Mouse (Mus musculus) CD4-positive, CD25-positive, alpha-beta regulatory T cell, adult 4 months (primary cell): ENCODE measurements around the gene Spata22. TPM values are rescaled to one million over a fixed set of nuclear protein-coding genes. Genes with fewer than 3 reads are reported as not detected.
"Not testable (repeated sequence)": the region's sequence is repeated elsewhere in the genome, so short reads cannot be mapped to it uniquely, and the experiment has no call there.

Experiments used
- ATAC-seq: one replicate; pipeline ENCODE4 v1.8.0; 2017
- polyA plus RNA-seq, 2 experiments: library from polyadenylated mRNA; unstranded; fragments of 100-300 nt; shearing (Covaris generic); gene quantifications; one replicate each; pipeline ENCODE4 v1.2.1; 2017

The Spata22 gene
- polyA plus RNA-seq = not detected

DNA sequence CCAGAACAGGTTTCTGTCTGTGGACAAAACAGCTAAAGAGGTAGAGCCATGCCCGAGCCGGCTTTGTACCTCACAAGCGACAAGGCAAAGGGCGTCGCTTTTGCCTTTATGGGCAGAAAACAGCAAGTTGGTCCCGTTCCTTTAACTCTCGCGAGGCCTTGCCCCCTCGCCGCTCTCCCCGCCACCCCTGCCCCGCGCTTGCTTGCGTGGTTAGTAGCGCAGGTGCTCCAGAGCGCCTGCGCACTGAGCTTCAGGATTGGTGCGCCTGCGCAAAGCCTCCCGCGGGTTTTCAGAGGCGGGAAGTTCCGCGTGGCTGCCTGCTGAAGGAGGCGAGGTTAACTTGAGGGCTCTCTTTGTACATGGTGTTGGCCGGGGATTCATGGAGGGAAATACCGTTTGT is at the start of gene Spata22, which contains the start of the genes Aspa and Gm49340:
Spata22 (plus strand) TSS at position 300 of the 400 bp plus-strand sequence.
Aspa (minus strand) TSS at position 155 of the 400 bp plus-strand sequence.
Gm49340 (plus strand) TSS at position 300 of the 400 bp plus-strand sequence.
- no peak for ATAC-seq

DNA sequence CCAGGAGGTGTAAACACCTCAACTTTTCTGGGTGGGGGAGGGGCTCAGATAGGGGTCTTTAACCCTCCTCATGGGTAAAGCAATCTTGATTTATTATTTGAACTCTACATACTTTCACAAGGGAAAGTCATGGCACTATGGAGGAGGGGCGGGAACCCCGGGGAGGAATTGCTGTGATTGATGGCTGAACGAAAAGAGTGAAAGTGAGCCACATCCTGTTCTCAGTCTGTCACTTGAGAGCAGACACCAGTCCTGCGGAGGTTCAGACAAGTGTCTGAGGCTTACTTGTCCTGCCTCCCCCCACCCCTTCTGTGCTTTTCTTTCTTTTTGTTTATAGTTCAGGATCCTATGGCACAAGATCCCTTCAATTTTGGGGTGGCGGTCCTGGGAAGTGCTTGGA is 48.8 kb upstream of the Spata22 start:
- ATAC-seq = peak; percentile 70

DNA sequence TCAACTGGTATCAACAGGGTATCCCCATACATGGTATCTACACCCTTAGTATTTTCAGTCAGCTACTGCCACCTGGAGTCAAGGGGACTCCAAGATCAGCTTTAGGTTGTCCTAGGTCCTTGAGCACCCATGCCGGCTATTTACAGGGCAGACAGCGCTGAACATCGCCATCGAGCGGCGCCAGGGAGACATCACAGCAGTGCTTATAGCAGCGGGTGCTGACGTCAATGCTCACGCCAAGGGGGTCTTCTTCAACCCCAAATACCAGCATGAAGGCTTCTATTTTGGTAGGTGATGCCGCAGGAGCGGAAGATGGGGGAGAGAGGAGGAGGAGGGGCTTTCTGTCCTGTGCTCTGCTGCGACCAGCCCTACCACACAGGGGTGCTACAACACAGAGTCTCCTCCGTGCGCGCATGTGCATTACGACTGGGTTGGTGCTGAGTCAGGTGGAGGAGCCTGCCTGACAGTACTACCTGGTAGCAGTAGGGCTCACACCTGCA is 48.0 kb upstream of the Spata22 start:
- peak; percentile 67 for ATAC-seq

DNA sequence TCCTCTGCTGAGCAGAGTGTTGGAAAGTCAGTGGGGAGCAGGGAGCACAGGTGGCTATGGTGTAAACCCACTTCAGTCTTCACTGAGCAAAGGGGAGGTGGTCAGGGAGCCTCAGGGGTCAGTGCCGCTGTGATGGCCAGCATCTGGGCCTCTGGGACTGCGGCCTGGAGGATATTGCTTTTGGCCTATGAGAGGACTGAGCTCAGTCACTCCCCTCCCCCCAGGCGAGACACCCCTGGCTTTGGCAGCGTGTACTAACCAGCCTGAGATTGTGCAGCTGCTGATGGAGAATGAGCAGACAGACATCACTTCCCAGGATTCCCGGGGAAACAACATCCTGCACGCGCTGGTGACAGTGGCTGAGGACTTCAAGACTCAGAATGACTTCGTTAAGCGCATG is 46.2 kb upstream of the Spata22 start:
- no peak for ATAC-seq

DNA sequence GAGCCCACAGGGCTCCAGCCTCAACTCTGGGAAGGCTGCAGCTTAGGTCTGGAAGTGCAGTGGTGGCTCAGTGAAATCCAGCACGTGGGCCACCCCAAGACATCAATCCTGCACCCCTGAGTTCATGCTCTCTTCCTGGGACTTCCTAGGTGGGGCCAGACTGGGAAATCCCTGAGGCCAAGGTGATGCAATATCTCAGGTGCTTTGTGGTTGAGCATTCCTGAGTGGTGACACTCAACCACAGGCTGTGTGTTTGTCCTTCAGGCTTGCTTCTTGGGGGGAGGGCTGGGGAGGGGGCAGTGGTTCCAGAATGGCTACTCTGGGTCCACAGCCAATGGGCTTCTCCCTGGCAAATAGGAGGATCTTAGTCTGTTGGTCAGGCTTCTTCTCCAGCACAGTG is 45.6 kb upstream of the Spata22 start:
- no peak for ATAC-seq

DNA sequence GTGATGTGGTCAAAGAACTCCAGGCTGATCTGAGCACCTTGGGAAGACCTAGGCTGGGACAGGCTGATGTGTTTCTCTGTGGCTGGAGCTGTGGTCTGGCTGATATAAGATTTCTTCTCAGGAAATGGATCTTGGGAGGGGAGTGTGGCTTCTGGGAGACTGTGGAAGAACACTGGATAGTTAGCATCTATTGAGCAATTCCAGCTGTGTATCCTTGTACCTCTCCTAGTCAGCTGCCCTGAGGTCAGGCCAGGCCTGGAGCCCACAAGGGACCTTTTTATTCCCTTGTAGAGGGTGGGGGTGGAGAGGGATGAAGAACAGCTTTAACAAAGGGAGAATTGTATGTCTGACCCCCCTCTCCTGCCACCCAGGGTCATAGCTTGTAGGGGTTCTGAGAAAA is 45.2 kb upstream of the Spata22 start:
- no peak for ATAC-seq

DNA sequence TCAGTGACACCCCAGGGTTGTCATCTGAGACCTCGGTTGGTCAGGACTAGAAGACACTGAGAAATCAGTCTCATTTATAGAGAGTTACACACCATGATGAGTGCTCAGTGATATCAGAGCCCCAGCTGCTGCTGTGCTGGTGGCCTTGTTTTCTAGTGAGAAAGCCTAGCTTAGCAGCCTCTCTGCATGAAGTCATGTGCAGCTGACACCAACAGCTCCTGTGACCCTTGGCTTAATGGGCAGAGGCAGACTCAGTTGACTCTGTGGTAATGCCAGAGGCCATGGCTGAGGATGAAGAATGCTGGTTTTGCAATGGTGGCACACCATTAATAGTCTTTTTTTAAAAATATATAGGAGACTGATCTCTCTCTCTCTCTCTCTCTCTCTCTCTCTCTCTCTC is 39.9 kb upstream of the Spata22 start:
- no peak for ATAC-seq

DNA sequence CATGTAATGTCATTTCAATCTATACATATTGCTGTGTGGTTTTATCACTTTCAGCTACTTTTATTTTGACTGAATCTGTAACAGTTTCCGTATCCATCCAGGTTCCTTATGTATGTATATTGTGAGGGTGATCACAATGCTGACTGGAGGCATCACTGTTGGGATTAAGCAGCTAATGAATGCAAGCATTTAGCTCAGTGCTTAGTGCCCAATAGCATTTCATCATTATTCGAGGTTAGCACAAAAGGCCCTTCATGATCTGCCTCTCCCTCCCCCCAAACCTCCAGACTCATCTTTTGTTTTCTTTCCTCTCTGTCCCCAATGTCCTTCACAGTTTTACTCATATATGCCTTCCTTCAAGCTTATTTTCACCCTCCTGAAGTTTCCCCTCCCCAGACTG is 26.4 kb upstream of the Spata22 start:
- no peak for ATAC-seq

DNA sequence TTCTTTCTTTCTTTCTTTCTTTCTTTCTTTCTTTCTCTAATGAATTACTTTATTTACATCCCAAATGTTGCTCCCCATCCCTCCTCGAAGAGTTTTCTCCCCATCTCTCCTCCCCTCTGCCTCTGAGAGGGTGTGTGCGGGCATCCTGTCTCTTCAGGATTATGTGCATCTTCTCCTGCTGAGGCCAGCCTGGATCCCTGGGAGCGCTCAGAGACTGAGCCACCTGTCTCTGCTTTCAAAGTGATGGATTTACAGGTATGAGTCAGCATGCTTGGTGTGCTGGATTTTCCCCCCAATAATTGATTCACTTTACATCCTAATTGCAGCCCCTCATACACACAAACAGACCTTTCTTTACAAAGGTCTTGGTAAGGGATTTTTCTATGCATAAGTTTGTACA is 13.6 kb upstream of the Spata22 start:
- ATAC-seq = no peak

DNA sequence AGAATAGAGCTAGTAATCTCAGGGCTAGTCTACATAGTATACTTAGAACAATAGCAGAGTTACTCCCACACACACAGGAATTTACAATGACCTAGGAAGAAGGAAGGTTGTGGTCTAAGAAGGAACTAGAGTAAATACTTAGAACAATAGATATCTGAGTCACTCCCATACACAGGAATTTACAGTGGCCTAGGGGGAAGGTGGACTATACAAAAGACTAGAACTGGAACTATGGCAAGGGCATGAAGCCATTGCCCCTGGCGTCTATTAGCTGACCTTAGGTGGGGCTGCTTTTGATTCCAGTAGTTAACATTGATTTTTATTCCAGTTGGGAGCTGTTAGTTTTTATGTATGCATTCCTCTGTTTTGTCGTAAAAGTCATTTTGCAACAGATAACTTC is 11.0 kb upstream of the Spata22 start:
- ATAC-seq = not testable (repeated sequence)

DNA sequence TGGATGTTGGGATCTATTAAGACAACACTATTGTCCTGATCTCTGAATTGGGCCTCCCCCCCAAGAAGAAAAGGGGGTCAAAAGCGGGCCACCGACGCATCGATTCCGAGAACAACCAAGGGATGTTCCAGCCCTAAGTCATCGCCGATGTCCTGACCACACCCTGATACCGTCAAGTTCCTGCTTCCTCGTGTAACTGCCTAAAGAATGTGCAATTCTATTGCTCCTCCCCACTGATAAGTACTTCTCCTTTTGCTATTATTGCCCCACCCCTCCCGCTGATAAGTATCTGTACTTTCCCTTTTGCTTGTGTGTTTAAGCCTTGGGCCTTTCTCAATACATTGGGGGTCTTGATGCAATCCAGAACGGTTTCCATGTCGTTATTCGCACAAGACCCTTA is 8.5 kb upstream of the Spata22 start:
- ATAC-seq = not testable (repeated sequence)

DNA sequence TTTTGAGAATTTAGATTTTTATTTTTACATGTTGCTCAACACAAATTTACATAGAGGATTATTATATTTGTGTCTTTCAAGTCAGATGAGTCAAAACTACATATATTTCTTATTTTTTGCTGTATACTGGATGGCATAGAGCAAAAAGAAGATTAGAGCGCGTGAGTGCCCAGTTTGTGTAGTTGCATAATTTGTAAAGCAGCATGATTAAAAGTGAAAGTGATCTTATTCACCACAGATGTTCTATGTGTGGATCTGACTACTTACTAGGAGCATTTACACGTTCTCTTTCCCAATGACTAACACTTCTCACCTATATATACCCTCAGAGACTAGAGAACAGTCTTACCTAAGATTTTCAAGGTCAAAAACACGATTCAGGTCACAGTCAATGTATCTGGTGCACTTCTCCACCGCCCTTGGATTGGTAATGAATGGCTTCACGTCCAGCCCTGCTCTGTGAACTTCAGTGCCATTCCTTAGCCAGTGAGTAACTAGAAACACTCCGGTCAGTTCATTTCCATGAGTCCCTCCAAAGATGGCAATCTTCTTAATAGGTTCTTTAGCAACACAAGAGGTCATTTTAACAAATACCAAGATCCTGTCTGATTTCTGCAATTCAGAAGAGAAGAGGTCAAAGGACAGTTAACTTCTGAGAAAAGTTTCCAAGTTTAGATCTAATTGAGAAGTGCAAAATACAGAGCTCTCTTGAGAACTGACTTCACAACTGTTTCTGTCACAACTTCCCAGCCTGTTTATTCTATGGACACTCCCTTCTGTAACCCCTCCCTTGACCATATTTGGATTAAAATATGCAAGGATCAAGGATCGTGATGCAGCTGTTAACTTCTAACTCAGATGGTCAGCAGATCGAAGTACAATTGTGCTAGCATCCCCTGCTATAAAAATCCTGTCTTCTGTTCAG is 5.4 kb upstream of the Spata22 start:
- ATAC-seq = no peak

DNA sequence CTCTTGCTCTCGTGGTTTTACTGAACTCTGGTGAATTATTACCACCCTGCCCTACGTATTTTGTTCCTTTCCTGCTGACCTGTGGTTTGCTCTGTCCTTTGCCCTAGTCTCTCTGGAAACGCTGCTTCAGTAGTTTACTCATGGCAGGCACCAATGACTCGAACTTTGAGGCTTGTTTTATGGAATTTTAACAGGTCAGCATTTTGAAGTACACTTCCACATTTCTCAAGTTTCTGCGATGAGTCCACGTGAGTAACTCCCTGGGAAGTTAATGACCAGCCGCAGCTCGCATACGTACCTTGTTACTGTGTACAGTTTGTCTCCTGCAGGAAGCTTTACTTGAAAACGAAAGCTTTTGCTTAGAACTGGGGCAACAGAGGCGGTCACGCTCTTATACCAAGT is 3.1 kb upstream of the Spata22 start:
- ATAC-seq = no peak

DNA sequence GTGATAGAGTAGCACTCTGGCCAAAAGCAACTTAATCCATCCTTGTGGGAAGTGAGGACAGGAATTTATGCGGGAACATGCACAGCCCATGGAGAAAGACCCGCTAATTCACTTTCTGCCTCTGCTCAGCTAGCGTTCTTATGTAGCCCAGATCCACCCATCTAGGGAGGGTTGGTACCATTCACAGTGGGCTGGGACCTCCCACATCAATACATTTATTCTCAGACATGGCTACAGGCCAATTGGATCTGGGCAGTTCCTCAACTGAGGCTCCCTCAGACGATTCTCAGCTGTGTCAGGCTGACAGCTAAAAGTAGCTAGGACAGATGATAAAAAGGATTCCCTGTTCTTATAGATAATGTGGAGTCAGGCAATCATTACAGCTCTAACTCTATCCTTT is 2.2 kb upstream of the Spata22 start:
- no peak for ATAC-seq

DNA sequence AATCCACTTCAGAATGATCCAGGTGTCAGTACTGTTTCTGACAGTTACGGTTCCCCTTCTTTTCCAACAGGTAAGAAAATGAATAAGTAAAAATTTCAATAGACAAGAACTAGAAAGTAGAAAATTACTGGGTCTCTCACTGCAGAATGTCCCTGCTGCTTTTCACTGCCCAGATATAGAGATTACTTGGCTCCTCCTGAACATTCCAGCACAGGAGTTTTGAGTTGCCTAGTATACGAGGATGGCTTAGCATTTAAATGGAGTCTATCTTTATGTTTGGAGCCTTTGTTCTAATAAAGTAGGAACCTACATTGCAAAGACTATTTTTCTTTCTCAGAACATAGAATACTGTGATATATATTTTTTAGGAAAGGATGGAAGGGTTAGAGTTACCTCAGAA is 3.8 kb downstream of the Spata22 start:
- ATAC-seq = no peak

DNA sequence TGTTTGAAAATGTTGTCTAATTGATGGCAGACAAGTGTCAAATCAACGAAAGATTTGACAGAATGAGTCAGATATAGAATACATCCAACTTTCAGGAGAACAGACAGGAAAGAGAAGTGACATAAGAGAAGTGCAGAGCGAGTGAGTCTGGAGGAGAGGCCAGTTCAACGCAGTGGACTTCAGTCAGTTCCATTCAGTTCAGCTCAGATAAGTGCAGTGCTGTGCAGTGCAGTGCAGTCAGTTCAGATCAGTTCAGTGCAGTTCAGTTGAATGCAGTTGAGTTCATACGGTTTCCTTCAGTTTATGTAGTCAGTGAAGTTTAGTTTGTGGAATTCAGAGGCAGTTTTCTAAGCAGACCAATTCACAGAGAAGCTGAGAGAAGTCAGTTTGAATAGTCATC is 7.4 kb downstream of the Spata22 start:
- no peak for ATAC-seq

DNA sequence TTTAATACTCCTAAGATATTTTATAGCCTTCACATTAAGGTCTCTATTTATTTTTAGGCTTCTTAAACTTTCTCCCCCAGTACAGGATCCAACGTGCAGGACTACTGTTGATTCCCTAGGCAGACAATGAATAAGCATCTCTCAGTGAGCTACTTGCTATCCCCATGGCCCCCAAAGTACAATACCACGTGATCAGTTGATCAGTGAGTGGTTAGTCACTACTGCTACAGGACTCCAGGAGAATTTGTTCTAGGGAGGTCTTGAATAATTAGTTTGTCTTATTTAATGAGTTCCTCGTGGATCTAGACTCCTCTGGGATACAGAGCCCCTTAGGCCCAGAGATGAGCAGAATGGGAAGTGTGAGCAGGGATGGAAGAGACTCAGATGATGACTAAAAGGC is 20.9 kb downstream of the Spata22 start, which contains the start of gene Olfr20:
Olfr20 (plus strand) TSS at position 301 of the 400 bp plus-strand sequence.
- no peak for ATAC-seq

DNA sequence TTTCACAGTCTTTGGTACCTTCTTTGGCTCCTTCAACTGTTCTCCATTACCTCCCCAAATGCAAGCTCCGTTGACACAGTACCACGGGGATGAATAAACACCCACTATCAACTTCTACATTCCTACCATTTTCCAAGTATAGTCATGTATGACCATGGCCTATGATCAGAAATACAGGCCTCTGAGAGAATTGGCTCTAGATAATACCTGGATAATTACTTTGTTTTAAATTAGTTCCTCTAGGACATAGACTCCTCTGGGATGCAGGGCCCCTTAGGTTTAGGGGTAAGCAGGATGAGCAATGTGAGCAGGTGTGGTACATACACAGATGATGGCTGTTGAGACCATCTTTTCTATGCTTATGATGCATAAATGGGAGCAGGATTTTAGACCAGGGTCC is 41.4 kb downstream of the Spata22 start, which contains the start of gene Olfr376:
Olfr376 (plus strand) TSS at position 301 of the 400 bp plus-strand sequence.
- ATAC-seq = no peak

DNA sequence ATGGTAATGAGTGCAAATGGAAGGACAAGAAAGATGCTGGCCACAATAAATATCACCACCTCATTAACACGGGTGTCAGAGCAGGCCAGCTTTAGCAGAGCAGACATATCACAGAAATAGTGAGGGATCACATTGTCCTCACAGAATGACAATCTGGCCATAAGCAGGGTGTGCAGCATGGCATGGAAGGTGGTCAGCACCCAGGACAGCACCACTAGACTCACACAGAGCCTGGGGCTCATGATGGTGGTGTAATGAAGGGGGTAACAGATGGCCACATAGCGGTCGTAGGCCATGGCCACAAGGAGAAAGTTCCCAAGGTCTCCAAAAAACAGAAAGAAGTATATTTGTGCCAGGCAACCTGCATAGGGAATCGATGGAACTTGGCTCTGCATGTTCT is 65.8 kb downstream of the Spata22 start:
- no peak for ATAC-seq

Other genes with a start within 250 kb of the Spata22 start
- 100 to 1,000 TPM in 1 of 2 experiments, 10 to 100 TPM in 1; 63.9 to 126 TPM for gene Itgae, start 239.2 kb upstream of the Spata22 start, polyA plus RNA-seq
- gene Haspin, start 191.4 kb upstream of the Spata22 start, polyA plus RNA-seq = 1 to 10 TPM; 6.6 to 8.2 TPM
- gene P2rx5, start 169.3 kb upstream of the Spata22 start, polyA plus RNA-seq = under 1 TPM; 0.33 to 0.55 TPM
- gene Emc6, start 152.7 kb upstream of the Spata22 start, polyA plus RNA-seq = 10 to 100 TPM; 42.2 to 49.5 TPM
- gene Tax1bp3, start 152.7 kb upstream of the Spata22 start, polyA plus RNA-seq = 10 to 100 TPM; 27.4 to 30.8 TPM
- 10 to 100 TPM; 12.9 to 18.3 TPM for gene Ctns, start 130.7 kb upstream of the Spata22 start, polyA plus RNA-seq
- gene Shpk, start 130.3 kb upstream of the Spata22 start, polyA plus RNA-seq = 1 to 10 TPM; 1.3 to 4.8 TPM
- gene Trpv1, start 95.4 kb upstream of the Spata22 start, polyA plus RNA-seq = not detected
- under 1 TPM; 0.09 to 0.16 TPM for gene Trpv3, start 62.4 kb upstream of the Spata22 start, polyA plus RNA-seq
- under 1 TPM in 1 of 2 experiments, not detected in 1; 0.08 TPM for gene Aspa, start 145 bp upstream of the Spata22 start, polyA plus RNA-seq
- not detected for gene Gm49340, start within 50 bp of the Spata22 start, polyA plus RNA-seq
- gene Olfr20, start 21.0 kb downstream of the Spata22 start, polyA plus RNA-seq = not detected
- gene Olfr376, start 41.5 kb downstream of the Spata22 start, polyA plus RNA-seq = not detected
- gene Olfr1, start 69.9 kb downstream of the Spata22 start, polyA plus RNA-seq = not detected
- gene Olfr378, start 98.7 kb downstream of the Spata22 start, polyA plus RNA-seq = not detected
- not detected for gene Olfr380, start 127.8 kb downstream of the Spata22 start, polyA plus RNA-seq
- not detected for gene Olfr381, start 161.9 kb downstream of the Spata22 start, polyA plus RNA-seq
- gene Olfr382, start 187.5 kb downstream of the Spata22 start, polyA plus RNA-seq = not detected